Mouse (Mus musculus): Measurements from ENCODE around the gene Ramp1. TPM values are rescaled to one million over a fixed set of nuclear protein-coding genes. Genes with fewer than 3 reads are reported as not detected.

Gene Ramp1
- polyA plus RNA-seq, 1 experiment from 2014 or later, result 1.5 TPM

Other genes with a start within 250 kb of the Ramp1 start
- not detected in 3 replicates for gene Prlh, start 226.7 kb upstream of the Ramp1 start, polyA plus RNA-seq (2018)
- not detected in 3 replicates for gene Rab17, start 210.2 kb upstream of the Ramp1 start, polyA plus RNA-seq (2018)
- 58.8 to 94.9 TPM (median 88.9 TPM) in 3 replicates for gene Lrrfip1, start 181.1 kb upstream of the Ramp1 start, polyA plus RNA-seq (2018)
- gene Rbm44, start 34.7 kb upstream of the Ramp1 start, polyA plus RNA-seq (2018), result 0.10 to 0.59 TPM in 2 of 3 replicates, not detected in the other
- gene Ube2f, start 70.5 kb downstream of the Ramp1 start, polyA plus RNA-seq (2018), result 70.3 to 99.4 TPM (median 73.8 TPM) in 3 replicates
- 58.6 to 82.9 TPM (median 66.5 TPM) in 3 replicates for gene Scly, start 118.5 kb downstream of the Ramp1 start, polyA plus RNA-seq (2018)
- not detected in 3 replicates for gene Espnl, start 142.3 kb downstream of the Ramp1 start, polyA plus RNA-seq (2018)
- gene Klhl30, start 171.2 kb downstream of the Ramp1 start, polyA plus RNA-seq (2018), result not detected in 3 replicates
- gene Erfe, start 186.6 kb downstream of the Ramp1 start, polyA plus RNA-seq (2018), result not detected in 3 replicates
- 31.1 to 39.6 TPM (median 37.3 TPM) in 3 replicates for gene Ilkap, start 219.0 kb downstream of the Ramp1 start, polyA plus RNA-seq (2018)
- gene Hes6, start 234.2 kb downstream of the Ramp1 start, polyA plus RNA-seq (2018), result 10.1 to 23.1 TPM (median 15.9 TPM) in 3 replicates

Data from macrophage (primary cell).